Mouse (Mus musculus) kidney, adult 9 months (tissue): ENCODE measurements at regions not wholly inside any gene's neighbourhood (a gene's known extent, or its start where the extent isn't known, plus 50 kb on each side); places are given as distances from the start of the nearest gene placed in this dataset.

Experiments used
- DNase-seq: peaks from one replicate; pipeline ENCODE4 v3.0.0; 2022

DNA sequence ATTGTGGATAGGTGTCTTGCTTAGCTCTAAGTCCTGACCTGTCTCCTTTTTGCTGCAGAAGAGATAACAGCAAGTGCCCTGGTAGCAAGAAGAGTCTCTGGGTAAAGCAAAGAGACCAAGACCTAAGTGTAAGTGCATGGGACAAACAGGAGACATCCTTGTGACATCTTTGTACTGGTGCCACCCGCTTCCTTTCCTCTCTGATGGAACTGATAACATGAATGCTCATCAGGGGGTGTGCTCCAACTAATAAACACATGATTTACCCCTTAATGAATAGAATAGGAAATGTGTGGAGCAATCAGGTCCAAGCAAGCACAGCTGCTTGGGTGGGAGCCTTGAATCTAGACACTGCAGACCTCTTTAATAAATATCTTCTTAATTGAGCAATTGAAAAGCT lies 362.9 kb upstream of the Nrp1 start:
- DNase-seq, result no peak

DNA sequence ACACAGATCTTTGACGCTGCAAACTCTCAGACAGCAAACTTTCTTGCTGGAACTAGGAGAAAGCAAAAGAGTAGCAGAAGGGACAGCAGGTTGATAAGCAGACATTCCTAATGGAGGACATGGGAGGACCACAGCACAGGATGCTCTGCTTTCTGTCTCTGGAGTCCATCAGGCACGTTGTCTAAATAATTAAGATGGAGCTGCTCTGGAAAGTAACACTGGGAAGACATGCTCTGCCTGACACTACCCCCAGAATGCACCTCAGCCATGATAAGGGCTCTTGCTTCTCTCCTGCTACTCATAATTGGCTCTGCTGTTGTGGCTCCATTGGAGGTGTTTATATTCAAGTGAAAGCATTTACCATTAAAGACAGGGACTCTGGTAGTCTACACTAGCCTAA lies 356.0 kb upstream of the Nrp1 start:
- no peak for DNase-seq

GRCm38 (mm10) chr8:128002806-128003205 lies 355.6 kb upstream of the Nrp1 start:
- DNase-seq, result no peak

DNA sequence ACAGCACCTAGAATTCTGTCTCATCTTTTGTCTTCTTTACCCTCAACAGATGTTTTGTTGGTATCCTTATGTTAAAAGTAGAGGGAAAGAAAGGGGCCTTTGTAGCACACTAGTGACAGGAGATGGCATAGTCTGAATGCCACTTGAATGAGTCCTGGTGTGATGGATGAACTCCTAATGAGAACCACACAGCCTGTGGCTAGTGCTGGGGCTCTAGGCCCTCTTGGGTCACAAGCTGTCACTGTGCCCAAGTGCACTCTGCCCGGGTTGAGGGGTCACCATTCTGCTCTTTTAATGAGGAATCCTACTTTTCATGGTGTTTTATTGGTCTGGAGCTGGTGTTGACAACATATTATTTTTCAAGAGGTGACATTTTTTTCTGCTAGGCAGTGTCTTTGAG lies 355.0 kb upstream of the Nrp1 start:
- no peak for DNase-seq

DNA sequence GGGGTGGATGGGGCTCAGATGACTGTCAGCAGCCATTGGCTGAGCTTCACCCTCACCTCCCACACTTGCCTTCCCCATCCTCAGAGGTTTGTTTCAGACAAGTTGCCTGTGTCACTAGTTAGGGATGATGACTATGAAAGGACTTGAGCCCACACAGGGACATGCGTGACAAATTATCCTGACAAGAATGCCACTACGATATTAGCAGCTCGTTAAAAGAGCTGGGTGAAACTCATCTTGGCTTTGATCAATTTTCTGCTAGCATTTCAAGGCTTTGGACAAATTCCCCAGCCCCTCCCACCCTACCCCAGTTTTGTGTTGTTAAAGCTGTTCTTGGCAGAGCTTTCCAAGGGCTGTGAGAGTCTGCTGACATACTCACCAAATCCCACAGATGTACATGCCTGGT lies 354.5 kb upstream of the Nrp1 start:
- no peak for DNase-seq

DNA sequence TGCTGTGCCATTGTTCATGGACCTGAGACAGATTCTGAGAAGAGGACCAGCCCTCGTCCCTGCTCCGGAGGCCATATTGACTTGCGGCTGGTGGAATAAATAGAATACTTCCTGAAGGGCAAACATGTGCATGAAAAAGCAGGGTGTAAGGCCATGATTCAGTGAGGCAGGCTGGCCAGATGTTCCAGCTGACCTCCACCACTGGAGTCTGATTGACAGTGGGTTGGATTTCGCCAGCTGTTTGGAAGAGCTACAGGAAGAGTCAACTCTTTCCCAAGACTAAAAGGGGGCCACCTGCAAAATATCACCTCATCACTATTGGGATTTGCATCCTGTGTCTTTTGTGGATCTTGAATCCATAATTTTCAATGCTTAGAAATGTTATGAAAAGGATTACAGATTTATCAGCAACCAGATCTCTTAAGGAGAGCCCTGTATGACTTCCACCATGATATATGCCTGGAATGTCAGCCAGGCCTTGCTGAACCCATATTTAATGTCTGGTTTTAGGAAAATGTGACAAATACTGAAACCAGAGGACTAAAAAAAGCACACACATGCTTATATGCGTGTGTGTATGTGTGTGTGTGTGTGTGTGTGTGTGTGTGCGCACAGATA lies 348.9 kb upstream of the Nrp1 start:
- peak; percentile 21 for DNase-seq

- DNase-seq, result no peak
Measured at GRCm38 (mm10) chr8:128017171-128017570, 341.2 kb upstream of the Nrp1 start.

DNA sequence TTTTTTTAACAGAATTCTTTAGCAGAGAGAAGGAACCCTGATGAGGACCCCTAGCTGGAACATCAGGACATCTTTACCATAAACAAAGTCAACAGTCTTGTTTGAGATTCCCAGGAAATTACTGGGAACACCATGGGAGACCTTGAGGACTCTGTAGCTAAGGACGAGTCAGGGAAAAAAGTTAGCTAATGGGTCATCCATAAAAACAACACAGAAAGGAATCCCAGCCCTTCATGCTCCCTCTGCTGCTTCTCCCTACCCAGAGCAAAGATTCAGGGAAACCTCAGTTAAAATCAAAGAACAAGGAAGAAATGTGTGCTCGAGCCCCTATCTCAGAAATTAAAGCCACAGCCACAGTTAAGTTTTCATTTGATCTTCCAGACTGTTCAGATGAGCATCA lies 334.7 kb upstream of the Nrp1 start:
- DNase-seq, result no peak

DNA sequence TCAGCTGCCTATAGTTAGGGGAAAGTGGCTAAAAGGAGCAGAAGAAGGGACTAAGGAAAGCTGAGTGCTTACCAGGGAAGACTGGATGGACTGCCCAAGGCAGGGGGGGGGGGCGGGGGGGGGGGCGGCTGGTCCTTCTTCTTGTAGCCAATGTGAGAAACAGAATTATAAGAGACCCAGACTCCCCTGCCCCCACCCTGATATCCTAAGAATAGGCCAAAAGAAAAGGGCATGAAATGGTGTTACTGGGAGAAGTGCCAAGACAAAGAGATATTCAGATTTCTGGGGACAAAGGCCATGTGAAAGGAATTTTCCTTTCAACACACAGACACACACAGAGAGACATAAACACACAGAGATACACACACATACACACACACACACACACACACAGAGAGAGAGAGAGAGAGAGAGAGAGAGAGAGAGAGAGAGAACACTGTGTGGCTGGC lies 333.6 kb upstream of the Nrp1 start:
- peak; percentile 71 for DNase-seq

DNA sequence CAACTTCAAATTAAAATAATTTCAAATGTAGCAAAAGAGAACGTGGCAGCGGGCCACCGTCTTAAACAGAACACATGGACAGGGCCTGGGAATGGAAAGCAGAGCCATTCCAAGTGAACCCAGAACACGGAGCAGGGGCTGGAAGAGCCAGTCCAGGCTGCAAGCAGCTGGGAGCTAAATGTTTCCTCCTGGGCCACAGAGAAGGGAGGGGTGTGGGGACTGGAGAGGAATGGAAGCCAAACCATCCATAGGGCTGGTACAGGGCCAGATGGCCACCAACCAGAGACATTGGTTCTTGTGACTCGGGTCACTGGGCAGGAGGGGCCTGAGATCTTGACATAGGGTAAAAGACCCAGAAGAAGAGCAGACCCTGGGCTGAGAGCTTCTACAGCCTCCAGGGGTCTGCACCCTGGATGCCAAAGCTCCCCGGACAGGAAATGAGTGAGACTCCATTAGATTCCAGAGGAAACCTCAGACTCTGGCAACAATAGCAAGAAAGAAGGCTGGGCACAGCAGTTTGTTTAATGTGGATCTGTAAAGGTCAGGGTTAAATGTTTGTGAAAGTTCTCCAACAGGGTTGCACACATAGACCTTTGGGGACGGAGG lies 333.1 kb upstream of the Nrp1 start:
- DNase-seq, result peak; percentile 71

GRCm38 (mm10) chr8:128026981-128027380 lies 331.4 kb upstream of the Nrp1 start:
- DNase-seq, result no peak

DNA sequence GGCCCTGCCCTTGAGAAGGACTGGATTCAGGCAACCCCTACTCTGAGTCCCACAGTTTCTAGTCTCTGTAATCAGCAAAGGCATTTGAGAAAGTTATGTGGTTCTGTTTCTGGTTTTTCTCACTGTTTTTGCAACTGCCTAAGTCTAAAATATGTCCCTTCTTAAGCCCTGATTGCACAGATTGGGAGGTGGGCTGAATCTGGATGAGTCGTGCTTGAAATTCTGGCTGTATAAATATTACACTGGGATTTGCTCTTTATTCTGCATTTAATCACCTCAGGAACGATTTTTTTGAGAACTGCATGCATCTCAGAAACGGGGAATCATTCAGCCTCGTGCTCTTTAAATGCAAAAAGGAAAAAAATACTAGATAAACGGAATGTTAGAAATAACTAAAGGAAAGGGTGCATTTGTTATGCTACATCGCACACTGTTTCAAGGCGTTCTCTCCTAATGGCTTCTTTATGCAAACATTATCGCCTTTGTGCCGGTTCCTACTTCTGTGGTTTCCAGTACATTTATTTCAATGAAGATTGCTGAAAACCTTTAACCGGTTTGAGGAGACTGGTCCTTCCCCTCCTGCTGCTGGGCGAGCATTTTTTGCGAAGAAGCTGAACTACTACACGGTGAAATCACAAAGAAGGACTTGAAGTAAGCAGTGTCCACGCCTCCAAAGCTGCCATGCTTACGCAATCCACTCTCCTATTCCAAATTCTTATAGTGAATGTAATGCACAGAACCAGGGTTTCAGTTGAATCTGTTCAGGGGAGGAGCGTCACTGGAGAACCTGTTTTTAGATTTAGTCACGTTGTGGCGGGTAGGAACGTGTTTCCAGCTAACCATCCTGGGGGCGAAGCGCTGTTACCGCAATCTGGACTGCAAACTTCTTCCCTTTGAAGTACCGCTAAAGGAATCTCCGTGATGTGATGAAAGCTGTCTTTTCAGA lies 327.8 kb upstream of the Nrp1 start:
- DNase-seq, result no peak

DNA sequence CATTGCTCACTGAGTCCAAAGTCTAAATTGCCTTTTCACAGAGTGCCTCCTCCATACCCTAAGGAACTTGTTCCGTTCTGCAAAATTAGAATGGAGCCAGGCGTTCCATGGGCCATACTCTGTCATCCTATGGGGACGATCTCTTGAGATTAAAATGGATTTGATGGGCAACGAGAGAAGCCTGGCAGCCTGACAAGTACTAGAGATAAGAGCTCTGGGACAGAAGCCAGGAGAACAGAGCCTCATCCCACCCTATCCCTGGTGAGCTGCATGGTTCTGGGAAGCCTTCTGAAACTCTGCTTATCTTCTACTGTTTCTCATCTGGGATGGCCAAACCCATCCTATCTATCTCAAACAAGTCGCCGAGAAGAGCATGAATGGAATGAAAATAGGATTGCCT lies 324.3 kb upstream of the Nrp1 start:
- no peak for DNase-seq

DNA sequence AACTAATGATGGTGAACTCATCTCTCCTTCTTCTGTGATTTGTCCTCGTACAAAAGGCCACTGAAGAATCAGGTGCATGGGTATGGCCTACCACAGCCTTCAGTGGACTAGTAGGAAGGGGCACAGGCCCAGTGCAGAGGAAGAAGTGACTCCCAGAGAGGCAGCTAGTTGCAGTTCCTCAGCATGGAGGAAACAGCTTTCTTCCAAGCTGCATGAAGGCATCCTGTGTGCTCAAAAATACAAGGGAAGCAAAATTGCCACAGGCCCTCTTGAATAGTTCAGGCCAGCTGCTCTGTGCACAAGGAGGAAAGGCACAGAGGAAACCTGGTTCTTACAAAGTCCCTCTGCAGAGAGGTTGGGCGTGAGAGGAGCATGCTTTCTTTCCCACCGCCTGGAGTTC lies 322.7 kb upstream of the Nrp1 start:
- no peak for DNase-seq

- no peak for DNase-seq
Measured at GRCm38 (mm10) chr8:128039341-128040064, 318.9 kb upstream of the Nrp1 start.

DNA sequence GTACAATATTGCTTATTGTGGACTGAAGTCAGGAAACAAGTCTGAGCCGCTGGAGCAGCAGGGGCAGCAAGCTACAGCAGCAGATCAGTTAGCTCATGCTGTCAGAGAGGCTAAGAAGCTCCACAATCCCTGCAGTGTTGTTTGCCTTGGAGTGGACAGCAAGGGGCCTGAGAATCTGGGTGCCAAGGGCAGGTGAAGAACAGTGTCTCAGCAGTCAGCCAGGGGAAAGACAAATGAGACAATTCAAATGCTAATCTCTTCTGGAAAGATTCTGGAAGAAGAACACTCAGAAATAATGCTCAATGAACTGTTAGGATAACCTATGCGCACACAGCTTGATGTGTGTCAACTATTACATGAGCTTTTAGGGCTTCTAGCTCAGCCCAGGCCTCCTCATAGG lies 315.5 kb upstream of the Nrp1 start:
- DNase-seq, result no peak

DNA sequence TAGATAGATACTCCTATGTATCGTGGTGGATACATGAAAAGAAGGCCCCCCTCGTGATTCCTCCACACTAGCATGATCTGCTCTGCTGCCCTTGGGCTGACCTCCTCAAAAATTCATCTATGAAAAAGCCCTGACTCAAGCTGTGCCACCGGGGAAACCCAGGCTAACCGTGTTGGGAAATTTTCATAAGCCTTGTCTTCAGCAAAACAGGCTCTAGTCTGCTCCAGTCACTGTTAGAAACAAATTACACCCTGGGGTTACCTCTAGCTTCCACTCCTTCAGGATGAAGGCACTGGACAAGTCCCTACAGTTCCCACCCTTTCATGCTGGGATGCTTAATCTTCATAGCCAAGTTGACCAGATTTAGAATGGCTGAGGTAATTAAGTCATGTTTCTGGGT lies 315.0 kb upstream of the Nrp1 start:
- no peak for DNase-seq

GRCm38 (mm10) chr8:128056251-128056650 lies 302.2 kb upstream of the Nrp1 start:
- DNase-seq, result no peak

DNA sequence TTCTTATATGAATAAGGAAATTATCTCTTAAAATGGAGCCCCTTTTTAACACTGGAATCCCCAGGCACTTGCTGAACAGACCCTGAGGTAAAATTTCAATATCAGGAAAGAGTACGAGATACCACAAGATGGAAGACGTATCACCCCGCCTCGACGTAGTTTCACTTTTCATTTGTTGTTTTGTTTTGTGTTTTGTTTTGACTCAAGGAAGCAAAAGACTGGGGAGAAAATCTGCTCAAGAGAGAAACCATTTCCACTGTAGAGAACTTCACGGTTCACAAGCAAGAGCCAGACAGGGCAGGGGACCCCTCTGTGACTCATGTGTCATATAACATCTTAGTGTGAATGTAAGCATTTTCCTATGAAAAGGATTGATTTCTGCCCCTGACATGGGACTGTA lies 300.6 kb upstream of the Nrp1 start:
- DNase-seq, result no peak

- DNase-seq, result no peak
Measured at GRCm38 (mm10) chr8:128059817-128060216, 298.6 kb upstream of the Nrp1 start.

- no peak for DNase-seq
Measured at GRCm38 (mm10) chr8:128064211-128064610, 294.2 kb upstream of the Nrp1 start.

DNA sequence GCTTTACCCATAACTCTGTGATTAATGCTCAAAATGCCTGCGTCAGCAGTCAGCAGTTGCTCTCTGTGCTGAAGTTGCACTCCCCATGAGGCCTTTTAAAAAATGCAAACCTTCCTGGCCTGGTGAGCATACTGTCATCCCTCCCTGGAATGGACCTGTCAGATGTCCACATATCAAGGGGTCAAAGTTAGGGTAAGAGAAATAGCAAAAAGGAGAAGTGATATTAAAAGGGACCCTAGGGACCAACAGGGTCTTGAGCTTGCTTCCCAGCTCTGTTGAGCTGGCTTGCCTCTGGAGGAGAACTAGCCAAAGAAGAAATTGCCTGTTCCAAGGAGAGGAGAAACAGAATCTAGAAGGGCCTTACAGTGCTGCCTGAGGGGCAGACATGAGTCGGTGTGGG lies 293.3 kb upstream of the Nrp1 start:
- DNase-seq, result no peak

- DNase-seq, result no peak
Measured at GRCm38 (mm10) chr8:128065964-128066680, 292.3 kb upstream of the Nrp1 start.
